In genomic region chr12:56986049-56986448, GRCm38 (mm10) we compare ENCODE assay signal across 9 mouse cellular contexts.
DNase-seq lines count a peak whose midpoint lies in the region; ATAC-seq and TF ChIP-seq lines count a peak whose summit lies in the region.
"Had no signal": no experiment of that assay in that cellular context is flagged by ENCODE, and none has a peak within 500 bp of the region (broad histone marks: within the 10 kb centered on the region; RNA-seq: fewer than 3 reads in every experiment).

No protein-coding gene starts in this region.

- DNase-seq in liver: peak; percentile 47
- no peak for DNase-seq in liver, embryonic 11.5 days (ENCODE audit: low spot score)
- DNase-seq in Muller cell, postnatal 12 days (ENCODE audit: inconsistent ontology term): peak; percentile 57
- DNase-seq in c-Kit-positive CD71-positive TER-119-positive erythroid progenitor cells, embryonic 14.5 days (ENCODE audit: low spot score): peak; percentile 53
- DNase-seq in heart, postnatal 10 days: peak; percentile 49 to 77
- peak; percentile 45 to 78 for DNase-seq in left cerebral cortex, adult 2 months (ENCODE audit: extremely low spot score in 1 of 2, low spot score in 2 of 2)
- peak; percentile 62 for DNase-seq in retina, postnatal 1 day
- DNase-seq in natural killer cell, adult 2 months (ENCODE audit: low spot score in 2 of 2): no peak

- H3K9ac ChIP-seq in liver, embryonic 11.5 days (ENCODE audit: low read depth, low read length): no peak overlapping the region
- H3K9ac ChIP-seq: heart, embryonic 15.5 days had no signal

- no peaks in the 10 kb centered on the region; the same call in 1 of the 2 replicates for H3K27me3 ChIP-seq in liver, embryonic 11.5 days (replicated peaks; ENCODE audit: control insufficient read depth, insufficient read depth, low read length)

- no peak overlapping the region for H3K4me2 ChIP-seq in liver, embryonic 11.5 days
- H3K4me2 ChIP-seq: heart, embryonic 15.5 days had no signal

- intact Hi-C loops in heart, postnatal 10 days (cut with DNase I): loop anchor here (2.0 to 5.0 kb wide), 3 partner anchors 201 to 399 kb away; no protein-coding TSS in a partner anchor
- intact Hi-C loops in left cerebral cortex, adult 2 months (cut with DNase I): loop anchor here (1.0 to 10.0 kb wide), 5 partner anchors 196 to 559 kb away; partner anchors contain the start of gene Foxa1

- H3K27ac ChIP-seq in liver, embryonic 11.5 days (ENCODE audit: low read depth, low read length): no peak overlapping the region
- no peak overlapping the region for H3K27ac ChIP-seq in left cerebral cortex, adult 2 months
- H3K27ac ChIP-seq: heart, embryonic 15.5 days had no signal

- H3K4me3 ChIP-seq in liver, embryonic 11.5 days (ENCODE audit: low read depth, low read length): no peak overlapping the region
- H3K4me3 ChIP-seq in left cerebral cortex, adult 2 months: no peak overlapping the region
- H3K4me3 ChIP-seq: heart, embryonic 15.5 days had no signal

- H3K4me1 ChIP-seq in liver, embryonic 11.5 days (replicated peaks; ENCODE audit: control insufficient read depth, insufficient read depth, low read length): no peaks in the 10 kb centered on the region
- H3K4me1 ChIP-seq: heart, embryonic 15.5 days had no signal

- H3K36me3 ChIP-seq in liver, embryonic 11.5 days (ENCODE audit: control insufficient read depth, insufficient read depth, low read length): no peaks in the 10 kb centered on the region
- H3K36me3 ChIP-seq: heart, embryonic 15.5 days had no signal

- peak; percentile 96 for TF ChIP-seq CTCF in left cerebral cortex, adult 2 months (IDR thresholded peaks at IDR 0.05)

- ATAC-seq in liver, embryonic 11.5 days (replicated peaks; ENCODE audit: low FRiP score): no peak

- no peaks in the 10 kb centered on the region for H3K9me3 ChIP-seq in liver, embryonic 11.5 days (ENCODE audit: control insufficient read depth, low read length)
- H3K9me3 ChIP-seq: heart, embryonic 15.5 days had no signal

- 11% methylated on average over 5 of the region's 5 CpGs for WGBS in liver, embryonic 11.5 days

Comparison
In these comparisons a context has a peak if more than half of its experiments do, and no peak if none do; other contexts are left out.
1. DNase-seq: peak in liver (single experiment), Muller cell, postnatal 12 days (single experiment), c-Kit-positive CD71-positive TER-119-positive erythroid progenitor cells, embryonic 14.5 days (single experiment), heart, postnatal 10 days (2 of 2), left cerebral cortex, adult 2 months (2 of 2) and retina, postnatal 1 day (single experiment); none in liver, embryonic 11.5 days (single experiment) and natural killer cell, adult 2 months (0 of 2).